Mouse (Mus musculus): Measurements from ENCODE around the gene Gsdme. TPM values are rescaled to one million over a fixed set of nuclear protein-coding genes. Genes with fewer than 3 reads are reported as not detected.

Gene Gsdme
- polyA plus RNA-seq, 1 experiment from 2014 or later = 63.8 TPM

DNA sequence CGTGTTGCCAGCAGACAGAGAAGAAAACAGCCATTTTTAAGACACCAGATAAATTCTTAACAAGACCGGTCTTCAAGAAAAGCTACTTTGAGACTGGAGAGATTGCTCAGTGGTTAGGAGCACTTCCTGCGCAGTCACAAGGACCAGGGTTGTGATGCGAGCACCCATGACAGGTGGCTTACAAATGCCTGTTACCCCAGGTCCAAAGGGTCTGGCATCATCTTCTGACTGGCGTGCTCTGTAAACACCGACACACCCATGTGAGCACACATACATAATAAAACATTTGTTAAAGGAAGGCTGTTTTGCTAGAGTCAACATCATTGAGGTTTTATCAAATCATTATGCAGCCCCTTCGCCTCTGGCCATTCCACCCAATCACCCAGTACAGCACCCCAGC is 16.0 kb upstream of the Gsdme start:
- H3K4me1 ChIP-seq = no peaks in the 10 kb centered on the region
- no peak overlapping the region for H3K27ac ChIP-seq
- H3K36me3 ChIP-seq (ENCODE audit: poor library complexity, severe bottlenecking) = no peaks in the 10 kb centered on the region
- WGBS = 93% methylated on average over 7 of the region's 7 CpGs
- H3K4me2 ChIP-seq = no peak overlapping the region
- no peaks in the 10 kb centered on the region for H3K9me3 ChIP-seq (replicated peaks)
- no peak overlapping the region for H3K9ac ChIP-seq
- no peak for ATAC-seq
- no peak overlapping the region for H3K4me3 ChIP-seq
- H3K27me3 ChIP-seq = no peaks in the 10 kb centered on the region

DNA sequence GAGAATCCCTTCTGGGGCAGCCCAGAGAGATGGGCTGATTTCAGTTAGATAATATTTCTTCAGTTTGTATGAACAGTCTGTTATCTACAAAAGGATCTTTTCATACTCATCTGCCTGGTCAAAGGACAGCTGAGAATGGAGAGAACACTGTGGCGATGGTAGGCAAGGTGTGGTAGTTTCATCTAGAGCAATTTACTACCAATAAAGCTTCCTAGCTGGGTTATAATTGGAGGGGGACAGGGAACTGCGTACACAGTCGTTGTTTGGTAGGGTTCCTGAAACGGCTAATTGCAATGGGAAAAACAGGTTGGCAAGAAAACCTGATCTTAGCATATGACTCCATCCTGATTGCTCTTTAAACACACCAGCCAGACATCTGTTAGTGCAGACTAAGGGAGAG is 10.3 kb upstream of the Gsdme start:
- Histone ChIP-seq H3K36me3 (ENCODE audit: poor library complexity, severe bottlenecking) (no peaks in the 10 kb centered on the region), H3K4me2 (no peak overlapping the region), H3K4me1 (no peaks in the 10 kb centered on the region), H3K27me3 (no peaks in the 10 kb centered on the region), H3K27ac (no peak overlapping the region), H3K4me3 (no peak overlapping the region), H3K9me3 (replicated peaks) (no peaks in the 10 kb centered on the region), H3K9ac (no peak overlapping the region)
- no peak for ATAC-seq
- WGBS = 88% methylated on average over 4 of the region's 4 CpGs

DNA sequence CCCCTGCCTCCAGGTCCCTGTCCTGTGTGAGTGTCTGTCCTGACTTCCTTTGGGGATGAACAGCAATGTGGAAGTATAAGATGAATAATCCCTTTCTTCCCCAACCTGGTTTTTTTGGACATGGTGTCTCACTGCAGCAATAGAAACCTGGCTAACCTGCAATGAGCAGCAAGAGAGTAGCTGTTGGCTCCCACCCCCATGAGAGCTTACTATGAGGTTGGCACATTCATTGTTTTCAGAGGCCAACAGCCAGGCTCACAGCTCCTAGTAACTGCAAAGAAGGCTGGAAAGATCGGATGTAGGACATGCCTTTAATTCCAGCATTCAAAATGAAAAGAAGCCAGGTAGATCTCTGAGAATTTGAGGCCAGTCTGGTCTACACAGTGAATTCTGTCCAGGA is 9.8 kb upstream of the Gsdme start:
- Histone ChIP-seq H3K4me2 (no peak overlapping the region), H3K27me3 (no peaks in the 10 kb centered on the region), H3K9me3 (replicated peaks) (no peaks in the 10 kb centered on the region), H3K4me1 (no peaks in the 10 kb centered on the region), H3K27ac (no peak overlapping the region), H3K36me3 (ENCODE audit: poor library complexity, severe bottlenecking) (no peaks in the 10 kb centered on the region), H3K4me3 (no peak overlapping the region), H3K9ac (no peak overlapping the region)
- no peak for ATAC-seq
- WGBS = 85% methylated on average over 1 of the region's 1 CpGs

DNA sequence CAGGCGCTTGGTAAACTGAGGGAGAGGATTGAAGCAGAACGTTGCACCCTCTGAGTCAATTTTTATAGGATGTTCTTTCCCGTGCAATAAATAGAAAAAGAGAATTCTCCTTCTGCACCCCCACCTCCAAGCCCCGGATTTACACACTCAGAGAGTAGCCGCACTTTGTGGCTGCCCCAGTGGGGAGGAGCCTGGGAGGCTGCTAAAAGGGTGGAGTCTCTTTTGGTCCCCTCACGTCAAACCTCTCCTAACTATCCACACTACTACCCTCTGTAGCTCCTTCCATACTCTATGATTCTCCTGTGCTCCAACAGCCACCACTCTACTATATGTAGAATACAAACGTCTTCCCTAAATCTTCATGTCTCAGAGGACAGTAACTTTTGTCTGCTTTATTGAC is 1.4 kb downstream of the Gsdme start:
- 30% methylated on average over 7 of the region's 7 CpGs for WGBS
- H3K27ac ChIP-seq = no peak overlapping the region
- ATAC-seq = 0 out of 2 replicates have a peak, but pooled peaks have one; percentile 25
- peak overlapping the region; percentile 55 for H3K4me3 ChIP-seq
- H3K9me3 ChIP-seq (replicated peaks) = no peaks in the 10 kb centered on the region
- H3K36me3 ChIP-seq (ENCODE audit: poor library complexity, severe bottlenecking) = no peaks in the 10 kb centered on the region
- peak overlapping the region; percentile 78 for H3K9ac ChIP-seq
- H3K27me3 ChIP-seq = no peaks in the 10 kb centered on the region
- peaks cover 20% of the 10 kb centered on the region; the same call in 1 of the 2 replicates for H3K4me1 ChIP-seq
- peak overlapping the region; percentile 77 for H3K4me2 ChIP-seq

DNA sequence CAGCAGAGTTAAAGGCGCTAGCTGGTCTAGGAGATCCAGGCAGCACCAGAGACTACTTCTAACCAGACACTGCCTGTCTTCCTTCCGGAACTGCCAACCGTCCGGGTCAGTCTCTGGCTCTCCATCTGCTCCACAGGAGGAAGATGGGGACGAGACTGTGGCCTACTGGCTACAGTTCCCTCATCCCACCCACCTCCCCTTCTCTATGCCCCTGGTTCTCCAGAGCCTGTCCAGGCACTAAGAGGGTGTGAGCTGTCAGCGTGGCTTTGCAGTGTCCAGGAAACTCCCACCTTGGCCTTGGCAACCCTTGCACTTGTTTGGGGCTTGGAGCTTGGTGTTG is 1.8 kb downstream of the Gsdme start:
- Histone ChIP-seq H3K27me3 (no peaks in the 10 kb centered on the region), H3K9me3 (replicated peaks) (no peaks in the 10 kb centered on the region), H3K36me3 (ENCODE audit: poor library complexity, severe bottlenecking) (no peaks in the 10 kb centered on the region), H3K9ac (peak overlapping the region; percentile 78), H3K4me1 (peaks cover 20% of the 10 kb centered on the region; the same call in 1 of the 2 replicates), H3K27ac (no peak overlapping the region), H3K4me3 (peak overlapping the region; percentile 55), H3K4me2 (peak overlapping the region; percentile 77)
- under 1% methylated on average over 6 of the region's 6 CpGs for WGBS
- no peak; the same call in 1 of the 2 replicates for ATAC-seq

DNA sequence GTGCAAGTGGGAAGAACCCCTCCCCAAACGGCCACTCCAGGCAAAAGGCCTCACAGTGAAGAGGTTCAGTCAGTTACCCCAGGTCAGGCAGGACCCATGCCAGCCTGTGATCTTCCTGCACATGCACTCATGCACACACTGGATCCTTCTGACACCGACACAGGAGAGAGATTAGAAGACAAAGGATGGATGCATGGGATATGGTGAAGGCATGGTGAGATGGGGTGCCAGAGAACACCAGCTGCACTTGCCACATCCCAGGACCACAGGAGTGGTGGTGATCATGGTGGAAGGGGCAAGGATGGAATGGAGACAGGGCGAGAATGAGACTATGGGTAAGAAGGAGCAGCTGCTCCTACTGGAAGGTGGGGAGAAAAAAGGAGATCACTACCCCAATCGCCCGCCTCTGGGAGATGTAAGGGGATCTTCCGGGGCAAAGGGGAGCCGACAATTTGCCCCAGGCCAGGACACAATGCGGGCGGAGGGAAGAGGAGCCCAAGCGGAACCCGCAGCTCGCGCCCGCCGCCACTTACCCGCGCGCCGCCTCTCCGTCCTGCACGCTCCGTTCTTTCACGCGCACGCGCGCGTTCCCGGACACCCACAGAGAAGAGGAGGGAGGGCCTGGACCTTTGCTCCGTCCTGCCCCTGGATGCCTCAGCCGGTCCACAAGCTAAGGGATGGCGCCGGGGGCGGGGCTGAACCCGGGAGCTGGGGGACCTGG is 2.3 kb downstream of the Gsdme start:
- peak overlapping the region; percentile 77 for H3K4me2 ChIP-seq
- H3K36me3 ChIP-seq (ENCODE audit: poor library complexity, severe bottlenecking) = no peaks in the 10 kb centered on the region
- peak overlapping the region; percentile 61 for H3K27ac ChIP-seq
- peak overlapping the region; percentile 55 for H3K4me3 ChIP-seq
- peak; percentile 92 for ATAC-seq
- WGBS = 1% methylated on average over 28 of the region's 35 CpGs
- peak overlapping the region; percentile 78 for H3K9ac ChIP-seq
- no peaks in the 10 kb centered on the region for H3K27me3 ChIP-seq
- H3K9me3 ChIP-seq (replicated peaks) = no peaks in the 10 kb centered on the region
- H3K4me1 ChIP-seq = peaks cover 20% of the 10 kb centered on the region; the same call in 1 of the 2 replicates

DNA sequence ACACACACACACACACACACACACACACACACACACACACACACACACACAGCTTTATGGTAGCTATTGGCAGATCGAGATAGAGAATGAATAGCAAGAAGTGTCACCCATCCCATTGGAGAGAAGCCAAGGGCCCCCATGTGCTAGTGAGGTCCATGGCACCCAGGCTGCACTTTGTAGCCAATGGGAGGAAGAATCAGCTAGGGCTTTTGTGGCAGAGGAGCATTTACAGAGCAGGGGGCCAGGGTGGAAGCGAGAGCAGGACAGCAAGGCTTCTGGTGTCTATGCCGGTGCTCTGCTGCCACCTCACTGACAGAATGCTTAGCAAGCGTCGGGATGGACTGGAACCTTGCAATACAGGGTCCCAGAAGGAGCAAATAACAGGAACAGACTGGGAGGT is 8.3 kb downstream of the Gsdme start:
- H3K36me3 ChIP-seq (ENCODE audit: poor library complexity, severe bottlenecking) = no peaks in the 10 kb centered on the region
- H3K9ac ChIP-seq = no peak overlapping the region
- no peaks in the 10 kb centered on the region for H3K27me3 ChIP-seq
- H3K4me1 ChIP-seq = peaks cover 4% of the 10 kb centered on the region; the same call in 1 of the 2 replicates
- H3K4me2 ChIP-seq = no peak overlapping the region
- H3K27ac ChIP-seq = no peak overlapping the region
- H3K9me3 ChIP-seq (replicated peaks) = no peaks in the 10 kb centered on the region
- no peak for ATAC-seq
- no peak overlapping the region for H3K4me3 ChIP-seq
- WGBS = 81% methylated on average over 5 of the region's 5 CpGs

DNA sequence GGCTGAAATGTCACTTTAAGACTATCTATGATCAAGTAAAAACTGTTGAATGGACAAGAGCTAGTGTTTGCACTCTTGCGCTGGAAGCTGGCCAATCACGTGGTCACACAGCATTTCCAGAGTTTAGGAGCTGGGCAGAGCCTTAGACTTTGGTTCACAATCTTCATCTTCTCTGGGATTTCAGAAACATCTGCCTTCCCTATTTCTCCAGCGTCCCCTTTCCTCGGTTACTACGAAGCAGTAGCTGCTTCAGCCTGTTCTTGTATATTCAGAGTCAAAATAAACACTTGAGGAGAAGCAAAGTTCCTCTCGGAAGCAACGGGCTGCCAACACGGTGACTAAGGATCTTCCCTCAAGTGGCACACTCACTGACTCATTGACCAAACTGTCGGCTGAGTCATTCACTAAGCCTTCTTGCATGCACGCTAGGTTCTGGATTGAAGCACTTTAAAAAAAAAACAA is 8.9 kb downstream of the Gsdme start:
- 73% methylated on average over 10 of the region's 10 CpGs for WGBS
- Histone ChIP-seq H3K4me2 (no peak overlapping the region), H3K27me3 (no peaks in the 10 kb centered on the region), H3K27ac (no peak overlapping the region), H3K9ac (no peak overlapping the region), H3K9me3 (replicated peaks) (no peaks in the 10 kb centered on the region), H3K4me1 (no peaks in the 10 kb centered on the region), H3K36me3 (ENCODE audit: poor library complexity, severe bottlenecking) (no peaks in the 10 kb centered on the region), H3K4me3 (no peak overlapping the region)
- no peak for ATAC-seq

DNA sequence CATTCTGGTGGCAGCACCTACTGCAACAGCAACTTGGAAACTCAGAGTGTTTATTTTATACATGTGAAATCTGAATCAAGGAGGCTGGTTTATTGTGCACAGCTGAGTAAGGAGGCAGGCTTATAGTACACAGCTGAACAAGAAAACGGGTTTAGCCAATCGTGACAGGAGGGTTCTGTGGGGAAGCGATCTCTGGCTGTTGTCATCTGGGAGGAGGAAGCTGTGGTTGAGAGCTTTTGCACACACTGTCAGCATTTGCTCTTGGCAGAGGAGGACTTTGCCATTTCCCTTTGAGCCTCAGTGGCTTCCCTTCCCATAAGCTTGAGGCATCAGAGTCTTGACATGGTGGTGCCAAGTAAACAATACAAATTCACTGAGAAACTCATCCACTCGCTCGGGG is 11.0 kb downstream of the Gsdme start:
- Histone ChIP-seq H3K36me3 (ENCODE audit: poor library complexity, severe bottlenecking) (no peaks in the 10 kb centered on the region), H3K9ac (no peak overlapping the region), H3K9me3 (replicated peaks) (no peaks in the 10 kb centered on the region), H3K27me3 (no peaks in the 10 kb centered on the region), H3K4me1 (no peaks in the 10 kb centered on the region), H3K4me3 (no peak overlapping the region), H3K27ac (no peak overlapping the region), H3K4me2 (no peak overlapping the region)
- ATAC-seq = no peak
- 78% methylated on average over 5 of the region's 5 CpGs for WGBS

DNA sequence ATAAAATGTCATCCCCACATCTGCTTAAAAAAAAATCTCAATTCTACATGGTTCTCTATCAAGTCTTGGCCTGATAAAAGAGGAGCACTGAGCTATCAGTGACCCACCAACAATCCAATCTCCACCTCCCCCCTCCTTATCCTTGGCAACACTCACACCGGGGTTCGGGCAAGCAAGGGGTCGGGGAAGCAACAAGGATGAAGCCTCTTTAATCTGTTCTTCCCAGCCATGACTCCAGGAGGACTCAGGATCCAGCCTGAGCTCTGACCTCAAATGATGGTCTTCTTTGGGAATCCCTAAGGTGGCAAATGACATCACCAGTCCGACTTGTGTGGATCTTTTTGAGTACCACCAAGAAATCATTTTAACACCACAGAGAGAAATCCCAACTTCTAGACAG is 15.9 kb downstream of the Gsdme start:
- no peaks in the 10 kb centered on the region for H3K9me3 ChIP-seq (replicated peaks)
- H3K27me3 ChIP-seq = no peaks in the 10 kb centered on the region
- 91% methylated on average over 4 of the region's 4 CpGs for WGBS

DNA sequence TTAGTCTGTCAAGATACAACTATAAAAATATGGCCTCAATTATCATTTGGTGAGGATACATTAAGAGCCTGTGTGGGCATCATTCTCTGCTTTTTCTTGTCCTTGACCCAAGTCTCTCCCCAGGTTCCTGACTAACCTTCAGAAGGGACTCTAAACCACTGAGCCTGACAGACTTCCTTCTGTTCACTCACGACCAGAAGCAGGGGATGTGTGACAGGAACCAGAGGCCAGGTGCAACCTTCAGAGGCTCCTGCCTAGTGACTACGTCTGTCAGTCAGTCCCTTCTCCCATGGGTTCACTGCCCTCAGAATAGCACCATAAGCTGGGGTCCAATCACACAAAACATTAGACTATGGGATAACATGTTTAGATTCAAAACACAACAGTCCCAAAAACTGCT is 16.3 kb downstream of the Gsdme start:
- no peak for ATAC-seq

More for the DNA sequence above, 15.9 kb downstream of the Gsdme start:
- ATAC-seq = no peak
- H3K36me3 ChIP-seq (ENCODE audit: poor library complexity, severe bottlenecking) = no peaks in the 10 kb centered on the region
- H3K27ac ChIP-seq = no peak overlapping the region
- no peak overlapping the region for H3K4me3 ChIP-seq
- H3K4me2 ChIP-seq = no peak overlapping the region
- no peaks in the 10 kb centered on the region for H3K4me1 ChIP-seq
- no peak overlapping the region for H3K9ac ChIP-seq

DNA sequence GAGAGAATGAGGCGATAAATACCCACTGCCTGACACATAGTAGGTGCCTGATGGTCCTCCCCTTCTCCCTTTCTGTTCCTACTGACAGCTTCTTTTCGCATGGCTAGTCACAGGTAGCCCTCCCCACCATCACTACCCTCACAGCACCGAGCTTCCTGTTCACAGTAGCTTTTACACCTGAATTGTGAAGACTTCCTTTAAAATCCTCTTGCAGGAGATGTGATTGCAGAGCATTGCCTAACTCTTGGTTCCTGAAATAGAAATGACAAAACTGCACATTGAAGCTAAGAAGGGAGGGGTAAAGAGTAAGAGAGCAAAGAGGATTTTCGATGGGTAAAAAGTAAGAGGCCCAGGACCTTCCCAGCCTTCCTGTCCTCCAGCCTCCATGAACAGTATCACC is 18.7 kb downstream of the Gsdme start:
- H3K9me3 ChIP-seq (replicated peaks) = no peaks in the 10 kb centered on the region
- no peak for ATAC-seq
- no peak overlapping the region for H3K4me3 ChIP-seq
- no peaks in the 10 kb centered on the region for H3K36me3 ChIP-seq (ENCODE audit: poor library complexity, severe bottlenecking)
- H3K9ac ChIP-seq = no peak overlapping the region
- H3K27ac ChIP-seq = no peak overlapping the region
- no peaks in the 10 kb centered on the region for H3K27me3 ChIP-seq
- 96% methylated on average over 4 of the region's 4 CpGs for WGBS
- no peak overlapping the region for H3K4me2 ChIP-seq
- no peaks in the 10 kb centered on the region for H3K4me1 ChIP-seq

More for the DNA sequence above, 16.3 kb downstream of the Gsdme start:
- no peaks in the 10 kb centered on the region for H3K36me3 ChIP-seq (ENCODE audit: poor library complexity, severe bottlenecking)
- no peak overlapping the region for H3K4me3 ChIP-seq
- H3K4me2 ChIP-seq = no peak overlapping the region
- H3K9ac ChIP-seq = no peak overlapping the region
- H3K27ac ChIP-seq = no peak overlapping the region
- no peaks in the 10 kb centered on the region for H3K9me3 ChIP-seq (replicated peaks)
- WGBS = 84% methylated on average over 2 of the region's 2 CpGs
- no peaks in the 10 kb centered on the region for H3K4me1 ChIP-seq
- no peaks in the 10 kb centered on the region for H3K27me3 ChIP-seq

DNA sequence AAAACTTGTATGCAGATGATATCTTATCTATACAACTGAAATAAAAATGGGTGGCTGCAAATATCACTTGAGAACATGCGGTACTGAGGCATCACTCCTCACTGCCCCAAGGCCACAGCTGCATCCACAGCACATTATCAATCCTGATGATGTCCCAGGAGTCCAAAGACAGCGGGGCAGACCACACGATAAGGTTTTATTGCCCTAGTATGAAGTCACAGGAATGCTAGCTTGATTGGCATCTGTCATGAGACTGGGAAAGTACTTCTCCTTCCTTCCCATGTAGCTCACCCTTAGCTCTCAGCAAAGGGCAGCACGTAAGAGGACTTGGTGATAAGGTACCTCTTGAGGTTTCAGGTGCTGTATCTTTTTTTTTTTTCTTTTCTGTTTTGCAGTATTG is 19.5 kb downstream of the Gsdme start:
- Histone ChIP-seq H3K36me3 (ENCODE audit: poor library complexity, severe bottlenecking) (no peaks in the 10 kb centered on the region), H3K27me3 (no peaks in the 10 kb centered on the region), H3K9ac (no peak overlapping the region), H3K4me1 (no peaks in the 10 kb centered on the region), H3K4me3 (no peak overlapping the region), H3K4me2 (no peak overlapping the region), H3K27ac (no peak overlapping the region), H3K9me3 (replicated peaks) (no peaks in the 10 kb centered on the region)
- ATAC-seq = no peak
- WGBS = 92% methylated on average over 4 of the region's 4 CpGs

Measured in forebrain, embryonic 13.5 days (tissue).